Mouse (Mus musculus) olfactory bulb, adult 2 months (tissue): Measurements from ENCODE around the gene Trappc3.

Experiments used
- CTCF ChIP-seq: fragments of 200-500 bp; IDR thresholded peaks from 2 replicates; pipeline ENCODE4 v1.5.1; 2012; ENCODE audit warnings: low read depth, mild to moderate bottlenecking, low read length, moderate library complexity; ENCODE audit not compliant: insufficient read depth
- POLR2A ChIP-seq: fragments of 200-500 bp; IDR thresholded peaks from 2 replicates; pipeline ENCODE4 v1.6.1; 2012; ENCODE audit warnings: mild to moderate bottlenecking, low read depth, low read length, moderate library complexity; ENCODE audit not compliant: insufficient read depth

- TF ChIP-seq POLR2A, result no peak
- no peak for TF ChIP-seq CTCF
Observed at GRCm38 (mm10) chr4:126309211-126309921, 47.2 kb downstream of the Trappc3 start.
